ENCODE assay signal across 20 mouse cellular contexts in the genomic region with DNA sequence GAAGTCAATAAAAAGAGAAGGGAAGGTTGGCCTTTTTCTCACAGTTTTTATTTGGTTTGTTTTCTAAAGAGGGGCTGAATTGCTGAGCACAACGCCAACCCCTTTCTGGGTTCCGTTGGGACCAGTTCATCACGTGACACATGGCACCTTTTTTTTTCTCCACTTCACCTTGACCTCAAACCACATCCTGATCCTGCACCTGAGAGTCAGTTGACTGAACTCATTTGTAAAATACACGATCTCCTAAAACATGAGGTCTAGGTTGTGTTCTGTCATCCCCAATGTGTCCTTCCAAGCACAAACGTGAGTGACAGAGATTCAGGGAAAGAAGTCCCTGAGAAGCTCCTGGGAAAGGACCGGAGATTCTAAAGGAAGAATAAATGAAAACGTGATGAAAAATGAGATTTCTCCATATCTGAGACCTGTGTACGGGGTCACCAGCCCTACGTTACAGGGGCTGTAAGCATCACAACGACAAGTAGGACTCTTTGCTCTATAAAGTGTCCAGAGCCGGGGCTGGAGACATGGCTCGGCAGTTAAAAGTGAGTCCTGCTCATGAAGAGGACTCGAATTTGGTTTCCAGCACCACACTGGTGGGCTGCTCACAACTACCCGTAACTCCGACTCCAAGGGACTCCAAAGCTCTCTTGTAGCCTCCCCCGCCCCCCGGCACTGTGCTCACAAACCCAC. TPM values are rescaled to one million over a fixed set of nuclear protein-coding genes. Genes with fewer than 3 reads are reported as not detected.
DNase-seq lines count a peak whose midpoint lies in the region; ATAC-seq and TF ChIP-seq lines count a peak whose summit lies in the region.
"Had no signal": no experiment of that assay in that cellular context is flagged by ENCODE, and none has a peak within 500 bp of the region (broad histone marks: within the 10 kb centered on the region; RNA-seq: fewer than 3 reads in every experiment).

No protein-coding gene starts in this region.

- no peak for DNase-seq in testis, postnatal 10 days (ENCODE audit: low spot score)
- peak; percentile 92 for DNase-seq in thymus, postnatal 0 days (ENCODE audit: low spot score)
- no peak for DNase-seq in layer of hippocampus, adult 9-10 months (ENCODE audit: low spot score)
- no peak for DNase-seq in adrenal gland, adult 8-10 months
- DNase-seq: liver, embryonic 13.5 days; right cerebral cortex, postnatal 25 days had no signal

- no peak overlapping the region for H3K4me2 ChIP-seq in midbrain, embryonic 16.5 days (ENCODE audit: low read length)
- H3K4me2 ChIP-seq: embryonic facial prominence, embryonic 15.5 days; hindbrain, embryonic 14.5 days; limb, embryonic 12.5 days; liver, embryonic 13.5 days had no signal

- H3K4me3 ChIP-seq in testis, adult 2 months (ENCODE audit: control insufficient read depth, low read depth, low read length) = peak overlapping the region; percentile 61
- H3K4me3 ChIP-seq in midbrain, embryonic 16.5 days (ENCODE audit: low read depth, low read length) = no peak overlapping the region
- H3K4me3 ChIP-seq: embryonic facial prominence, embryonic 15.5 days; limb, embryonic 12.5 days; liver, embryonic 13.5 days had no signal

- H3K27ac ChIP-seq in testis, adult 2 months (ENCODE audit: control insufficient read depth, insufficient read depth, low read depth, low read length) = peak overlapping the region; percentile 80
- H3K27ac ChIP-seq in midbrain, embryonic 16.5 days (ENCODE audit: low read length) = no peak overlapping the region
- H3K27ac ChIP-seq: embryonic facial prominence, embryonic 15.5 days; hindbrain, embryonic 14.5 days; kidney, postnatal 0 days; limb, embryonic 12.5 days; liver, embryonic 13.5 days had no signal

- H3K9me3 ChIP-seq in midbrain, embryonic 16.5 days (replicated peaks; ENCODE audit: control insufficient read depth, low read length, poor library complexity, severe bottlenecking) = no peaks in the 10 kb centered on the region
- H3K9me3 ChIP-seq: embryonic facial prominence, embryonic 15.5 days; limb, embryonic 12.5 days; liver, embryonic 13.5 days had no signal

- H3K9ac ChIP-seq in midbrain, embryonic 16.5 days (ENCODE audit: low read depth, low read length) = no peak overlapping the region
- H3K9ac ChIP-seq: embryonic facial prominence, embryonic 15.5 days; hindbrain, embryonic 14.5 days; limb, embryonic 12.5 days; liver, embryonic 13.5 days had no signal

- no peaks in the 10 kb centered on the region for H3K27me3 ChIP-seq in testis, adult 2 months (ENCODE audit: control insufficient read depth, insufficient read depth, low read length)
- no peaks in the 10 kb centered on the region for H3K27me3 ChIP-seq in midbrain, embryonic 16.5 days (ENCODE audit: control insufficient read depth, insufficient read depth, low read depth, low read length)
- H3K27me3 ChIP-seq: embryonic facial prominence, embryonic 15.5 days had no signal

- TF ChIP-seq POLR2A in testis, adult 2 months (IDR thresholded peaks at IDR 0.05; ENCODE audit: control insufficient read depth, low read depth, low read length) = no peak

- peaks cover 1% of the 10 kb centered on the region; the same call in 1 of the 2 replicates for H3K36me3 ChIP-seq in testis, adult 2 months (ENCODE audit: control insufficient read depth, insufficient read depth, low read length)
- H3K36me3 ChIP-seq in midbrain, embryonic 16.5 days (ENCODE audit: control insufficient read depth, insufficient read depth, low read length) = no peaks in the 10 kb centered on the region
- H3K36me3 ChIP-seq: embryonic facial prominence, embryonic 15.5 days; limb, embryonic 12.5 days; liver, embryonic 13.5 days had no signal

- TF ChIP-seq CTCF in testis, adult 2 months (IDR thresholded peaks at IDR 0.05; ENCODE audit: control insufficient read depth, insufficient read depth, insufficient replicate concordance, low read depth, low read length) = no peak

- peak; percentile 51 for ATAC-seq in activated CD4-positive, CD25-positive, alpha-beta regulatory T cell, adult 4 months
- no peak for ATAC-seq in midbrain, embryonic 16.5 days
- ATAC-seq: intestine, postnatal 0 days had no signal

- peaks cover 7% of the 10 kb centered on the region for H3K4me1 ChIP-seq in testis, adult 2 months (ENCODE audit: control insufficient read depth, insufficient read depth, low read length)
- peaks cover 4% of the 10 kb centered on the region; the same call in 1 of the 2 replicates for H3K4me1 ChIP-seq in midbrain, embryonic 16.5 days (ENCODE audit: control insufficient read depth, insufficient read depth, low read length)
- H3K4me1 ChIP-seq: embryonic facial prominence, embryonic 15.5 days had no signal

- 80% methylated on average over 17 of the region's 17 CpGs for WGBS in midbrain, embryonic 16.5 days

RNA-seq across cellular contexts. Expression of a gene that starts 1.8 kb away (rescaled TPM):
- 0.61 and 0.69 TPM in 2 replicates for polyA plus RNA-seq in testis, adult 2 months (2012; rRNA removed)
- polyA plus RNA-seq in activated CD4-positive, CD25-positive, alpha-beta regulatory T cell, adult 4 months (2017; shearing (Covaris generic)) = not detected
- 8.1 TPM in 2 replicates for polyA plus RNA-seq in thymus, postnatal 0 days (2015; fragmentation: Nextera tagmentation; extraction: Ambion mirVana)
- polyA plus RNA-seq in midbrain, embryonic 16.5 days (2015; fragmentation: Nextera tagmentation; extraction: Ambion mirVana) = 1.5 TPM in 1 of 2 replicates, not detected in the other
- 10 to 100 TPM in 2 of 4 experiments, 1 to 10 TPM in 2; 3.9 to 18.0 (median 7.9) TPM for total RNA-seq in adrenal gland, adult 8-10 months (2022)
- total RNA-seq: gastrocnemius, postnatal 14 days; heart, adult 8-10 months; megakaryocyte-erythroid progenitor cell, adult 5-6 weeks had no signal
- polyA plus RNA-seq: forebrain, embryonic 11.5 days; hindbrain, embryonic 14.5 days; intestine, postnatal 0 days; kidney, postnatal 0 days; limb, embryonic 12.5 days; liver, embryonic 13.5 days; neural tube, embryonic 14.5 days; urinary bladder, adult 2 months had no signal

RNA-seq across cellular contexts. Expression of a gene that starts 4.8 kb away (rescaled TPM):
- 45.5 and 47.9 TPM in 2 replicates for polyA plus RNA-seq in testis, adult 2 months (2012; rRNA removed)
- polyA plus RNA-seq in activated CD4-positive, CD25-positive, alpha-beta regulatory T cell, adult 4 months (2017; shearing (Covaris generic)) = 10 to 100 TPM; 22.8 to 25.0 TPM
- 51.9 and 60.4 TPM in 2 replicates for polyA plus RNA-seq in thymus, postnatal 0 days (2015; fragmentation: Nextera tagmentation; extraction: Ambion mirVana)
- 21.7 and 26.5 TPM in 2 replicates for polyA plus RNA-seq in midbrain, embryonic 16.5 days (2015; fragmentation: Nextera tagmentation; extraction: Ambion mirVana)
- total RNA-seq in adrenal gland, adult 8-10 months (2022) = 10 to 100 TPM; 30.4 to 52.9 (median 40.1) TPM

RNA-seq across cellular contexts. Expression of a gene that starts 12.6 kb away (rescaled TPM):
- polyA plus RNA-seq in testis, adult 2 months (2012; rRNA removed) = 0.11 TPM in 1 of 2 replicates, not detected in the other
- under 1 TPM in 1 of 2 experiments, not detected in 1; 0.30 TPM for polyA plus RNA-seq in activated CD4-positive, CD25-positive, alpha-beta regulatory T cell, adult 4 months (2017; shearing (Covaris generic))
- polyA plus RNA-seq in thymus, postnatal 0 days (2015; fragmentation: Nextera tagmentation; extraction: Ambion mirVana) = 0.45 and 0.49 TPM in 2 replicates
- 0.72 and 0.82 TPM in 2 replicates for polyA plus RNA-seq in midbrain, embryonic 16.5 days (2015; fragmentation: Nextera tagmentation; extraction: Ambion mirVana)
- under 1 TPM in 3 of 4 experiments, not detected in 1; 0.24 to 0.27 (median 0.25) TPM for total RNA-seq in adrenal gland, adult 8-10 months (2022)
- total RNA-seq: megakaryocyte-erythroid progenitor cell, adult 5-6 weeks had no signal
- polyA plus RNA-seq: limb, embryonic 12.5 days had no signal

RNA-seq across cellular contexts. Expression of a gene that starts 29.8 kb away (rescaled TPM):
- polyA plus RNA-seq in testis, adult 2 months (2012; rRNA removed) = 1.3 and 1.6 TPM in 2 replicates
- polyA plus RNA-seq in activated CD4-positive, CD25-positive, alpha-beta regulatory T cell, adult 4 months (2017; shearing (Covaris generic)) = 1 to 10 TPM; 2.8 to 6.0 TPM
- polyA plus RNA-seq in thymus, postnatal 0 days (2015; fragmentation: Nextera tagmentation; extraction: Ambion mirVana) = 5.9 and 6.3 TPM in 2 replicates
- polyA plus RNA-seq in midbrain, embryonic 16.5 days (2015; fragmentation: Nextera tagmentation; extraction: Ambion mirVana) = 5.1 and 6.1 TPM in 2 replicates
- 10 to 100 TPM; 27.6 to 41.8 (median 34.2) TPM for total RNA-seq in adrenal gland, adult 8-10 months (2022)

RNA-seq across cellular contexts. Expression of a gene that starts 49.8 kb away (rescaled TPM):
- polyA plus RNA-seq in testis, adult 2 months (2012; rRNA removed) = 0.58 and 0.89 TPM in 2 replicates
- polyA plus RNA-seq in activated CD4-positive, CD25-positive, alpha-beta regulatory T cell, adult 4 months (2017; shearing (Covaris generic)) = not detected
- polyA plus RNA-seq in thymus, postnatal 0 days (2015; fragmentation: Nextera tagmentation; extraction: Ambion mirVana) = 0.09 and 0.12 TPM in 2 replicates
- 29.7 and 33.9 TPM in 2 replicates for polyA plus RNA-seq in midbrain, embryonic 16.5 days (2015; fragmentation: Nextera tagmentation; extraction: Ambion mirVana)
- 10 to 100 TPM; 39.3 to 51.3 (median 42.1) TPM for total RNA-seq in adrenal gland, adult 8-10 months (2022)
